Mouse (Mus musculus) liver, adult 2 months (tissue): ENCODE data around the gene Rnf181. TPM values are rescaled to one million over a fixed set of nuclear protein-coding genes. Genes with fewer than 3 reads are reported as not detected.

Source experiments
- DNase-seq: peaks from one replicate; pipeline ENCODE4 v3.0.0-alpha.2; 2011; ENCODE audit warnings: low read depth, low spot score; ENCODE audit errors: extremely low read depth
- H3K27ac ChIP-seq: fragments of 200-500 bp; replicated peaks from 2 replicates; pipeline ENCODE4 v1.5.1; 2012; ENCODE audit warnings: low read depth, mild to moderate bottlenecking, control low read depth, inconsistent platforms, low read length; ENCODE audit not compliant: insufficient read depth
- H3K27me3 ChIP-seq: fragments of 200-500 bp; 2 replicates; pipeline ENCODE4 v1.6.1; 2012; ENCODE audit warnings: mild to moderate bottlenecking, moderate library complexity, low read length, inconsistent platforms; ENCODE audit not compliant: control insufficient read depth, insufficient read depth
- H3K36me3 ChIP-seq: fragments of 200-500 bp; 2 replicates; pipeline ENCODE4 v1.6.1; 2012; ENCODE audit warnings: low read length, inconsistent platforms; ENCODE audit not compliant: control insufficient read depth, insufficient read depth
- H3K4me1 ChIP-seq: fragments of 200-500 bp; 2 replicates; pipeline ENCODE4 v1.6.1; 2011; ENCODE audit warnings: low read length; ENCODE audit not compliant: control insufficient read depth, insufficient read depth
- H3K4me3 ChIP-seq: fragments of 200-500 bp; 2 replicates; pipeline ENCODE4 v1.5.1; 2011; ENCODE audit warnings: low read depth, mild to moderate bottlenecking, control low read depth, low read length, moderate library complexity; ENCODE audit not compliant: insufficient read depth
- H3K79me2 ChIP-seq: fragments of 200-500 bp; 2 replicates; pipeline ENCODE4 v1.6.1; 2012; ENCODE audit warnings: inconsistent platforms, mild to moderate bottlenecking, low read length, moderate library complexity; ENCODE audit not compliant: control insufficient read depth, insufficient read depth
- H3K9ac ChIP-seq: fragments of 200-500 bp; 2 replicates; pipeline ENCODE4 v1.6.1; 2012; ENCODE audit warnings: low read depth, mild to moderate bottlenecking, control low read depth, inconsistent platforms, low read length
- CTCF ChIP-seq: fragments of 200-500 bp; IDR thresholded peaks from 2 replicates; pipeline ENCODE4 v1.5.1; 2011; ENCODE audit warnings: low read depth, low read length, control low read depth
- POLR2A ChIP-seq: fragments of 200-500 bp; IDR thresholded peaks from 2 replicates; pipeline ENCODE4 v1.6.1; 2011; ENCODE audit warnings: low read length, control low read depth; ENCODE audit not compliant: insufficient read depth; ENCODE audit errors: extremely low read depth
- WGBS: fragments of 180-500 bp; shearing (Covaris S2); methylation state at CpG from one replicate; pipeline ENCODE4 v1.1.7; 2018; 5-methylcytosine and 5-hydroxymethylcytosine counted together
- polyA plus RNA-seq: library from polyadenylated mRNA; depleted of rRNA; stranded (reverse); fragments of >200 nt; gene quantifications from 2 replicates; pipeline ENCODE4 v1.2.3, GENCODE M21; 2012
- total RNA-seq: library from RNA; depleted of rRNA; stranded (reverse); fragments of >200 nt; gene quantifications from 2 replicates; pipeline ENCODE4 v1.2.3, GENCODE M21; 2014

Rnf181 gene
- total and polyA plus RNA-seq, 2 experiments, result 62.6 to 75.2 TPM

GRCm38 (mm10) chr6:72388791-72389329, 22.1 kb upstream of the Rnf181 start:
- Histone ChIP-seq H3K9ac (peak overlapping the region; percentile 14), H3K4me3 (no peak overlapping the region), H3K27ac (peak overlapping the region; percentile 93), H3K27me3 (no peaks in the 10 kb centered on the region), H3K79me2 (peaks cover 10% of the 10 kb centered on the region; the same call in 1 of the 2 replicates), H3K4me1 (peaks cover 6% of the 10 kb centered on the region), H3K36me3 (peaks cover 21% of the 10 kb centered on the region)
- 61% methylated on average over 6 of the region's 6 CpGs for WGBS
- TF ChIP-seq CTCF (no peak), POLR2A (no peak)
- no peak for DNase-seq

GRCm38 (mm10) chr6:72388266-72388665, 21.5 kb upstream of the Rnf181 start:
- Histone ChIP-seq H3K9ac (no peak overlapping the region), H3K27me3 (no peaks in the 10 kb centered on the region), H3K79me2 (peaks cover 10% of the 10 kb centered on the region; the same call in 1 of the 2 replicates), H3K27ac (no peak overlapping the region), H3K4me1 (peaks cover 6% of the 10 kb centered on the region), H3K36me3 (peaks cover 21% of the 10 kb centered on the region), H3K4me3 (no peak overlapping the region)
- TF ChIP-seq CTCF (no peak), POLR2A (no peak)
- DNase-seq, result no peak
- WGBS, result 77% methylated on average over 10 of the region's 10 CpGs

GRCm38 (mm10) chr6:72387816-72388215, 21.1 kb upstream of the Rnf181 start:
- Histone ChIP-seq H3K4me3 (no peak overlapping the region), H3K27ac (no peak overlapping the region), H3K4me1 (peaks cover 7% of the 10 kb centered on the region), H3K27me3 (no peaks in the 10 kb centered on the region), H3K36me3 (peaks cover 21% of the 10 kb centered on the region), H3K9ac (no peak overlapping the region), H3K79me2 (peaks cover 10% of the 10 kb centered on the region; the same call in 1 of the 2 replicates)
- no peak for TF ChIP-seq POLR2A
- TF ChIP-seq CTCF, result no peak
- DNase-seq, result no peak
- 97% methylated on average over 3 of the region's 3 CpGs for WGBS

GRCm38 (mm10) chr6:72386561-72386960, 19.8 kb upstream of the Rnf181 start:
- Histone ChIP-seq H3K36me3 (peaks cover 21% of the 10 kb centered on the region), H3K27me3 (no peaks in the 10 kb centered on the region), H3K79me2 (peaks cover 10% of the 10 kb centered on the region; the same call in 1 of the 2 replicates), H3K9ac (no peak overlapping the region), H3K4me1 (peaks cover 11% of the 10 kb centered on the region), H3K27ac (no peak overlapping the region), H3K4me3 (no peak overlapping the region)
- DNase-seq, result no peak
- 96% methylated on average over 2 of the region's 2 CpGs for WGBS
- no peak for TF ChIP-seq POLR2A
- TF ChIP-seq CTCF, result no peak

- Histone ChIP-seq H3K27ac (no peak overlapping the region), H3K27me3 (no peaks in the 10 kb centered on the region), H3K4me3 (no peak overlapping the region), H3K79me2 (peaks cover 10% of the 10 kb centered on the region; the same call in 1 of the 2 replicates), H3K36me3 (peaks cover 21% of the 10 kb centered on the region), H3K9ac (no peak overlapping the region), H3K4me1 (peaks cover 13% of the 10 kb centered on the region)
- DNase-seq, result no peak
- 92% methylated on average over 4 of the region's 4 CpGs for WGBS
- TF ChIP-seq CTCF (no peak), POLR2A (no peak)
These were observed 18.5 kb upstream of the Rnf181 start for GRCm38 (mm10) chr6:72385258-72385657.

- Histone ChIP-seq H3K9ac (no peak overlapping the region), H3K27ac (no peak overlapping the region), H3K79me2 (peaks cover 3% of the 10 kb centered on the region; the same call in 1 of the 2 replicates), H3K4me1 (peaks cover 12% of the 10 kb centered on the region), H3K4me3 (no peak overlapping the region), H3K27me3 (no peaks in the 10 kb centered on the region), H3K36me3 (peaks cover 21% of the 10 kb centered on the region)
- no peak for DNase-seq
- 96% methylated on average over 7 of the region's 7 CpGs for WGBS
- TF ChIP-seq POLR2A, result no peak
- no peak for TF ChIP-seq CTCF
These were observed 17.2 kb upstream of the Rnf181 start for GRCm38 (mm10) chr6:72383952-72384351.
